Mouse (Mus musculus) midbrain, embryonic 11.5 days (tissue): ENCODE results near the gene Dnajc11. TPM values are rescaled to one million over a fixed set of nuclear protein-coding genes. Genes with fewer than 3 reads are reported as not detected.
A peak's percentile ranks its signal among the peaks of the same experiment; 100 is the strongest.

Source experiments
- ATAC-seq: fragments of 200-750 bp; cut with Nextera tagmentation; 2 replicates; pipeline ENCODE4 v1.8.0; 2017; ENCODE audit warnings: moderate TSS enrichment, moderate library complexity; ENCODE audit not compliant: low FRiP score
- DNase-seq: peaks from one replicate; pipeline ENCODE4 v3.0.0; 2015; ENCODE audit warnings: low spot score; ENCODE audit errors: missing footprints
- H3K27ac ChIP-seq: fragments of 300-500 bp; sonication (generic); 2 replicates; pipeline ENCODE4 v1.5.1; 2014; ENCODE audit warnings: low read depth, low read length
- H3K27me3 ChIP-seq: fragments of 300-500 bp; sonication (generic); 2 replicates; pipeline ENCODE4 v1.6.1; 2014; ENCODE audit warnings: mild to moderate bottlenecking, low read length, moderate library complexity, mixed read lengths; ENCODE audit not compliant: control insufficient read depth, insufficient read depth
- H3K36me3 ChIP-seq: fragments of 300-500 bp; sonication (generic); 2 replicates; pipeline ENCODE4 v1.6.1; 2014; ENCODE audit warnings: mild to moderate bottlenecking, low read length, moderate library complexity, mixed read lengths; ENCODE audit not compliant: control insufficient read depth, insufficient read depth
- H3K4me1 ChIP-seq: fragments of 300-500 bp; sonication (generic); 2 replicates; pipeline ENCODE4 v1.6.1; 2014; ENCODE audit warnings: low read length; ENCODE audit not compliant: control insufficient read depth, insufficient read depth
- H3K4me2 ChIP-seq: fragments of 300-500 bp; sonication (generic); 2 replicates; pipeline ENCODE4 v1.6.1; 2014; ENCODE audit warnings: mild to moderate bottlenecking, moderate library complexity
- H3K4me3 ChIP-seq: fragments of 300-500 bp; sonication (generic); 2 replicates; pipeline ENCODE4 v1.5.1; 2014; ENCODE audit warnings: low read depth, low read length
- H3K9ac ChIP-seq: fragments of 300-500 bp; sonication (generic); 2 replicates; pipeline ENCODE4 v1.6.1; 2014; ENCODE audit warnings: low read length
- H3K9me3 ChIP-seq: fragments of 300-500 bp; sonication (generic); 2 replicates; pipeline ENCODE4 v1.6.1; 2016; ENCODE audit warnings: low read length; ENCODE audit not compliant: control insufficient read depth
- WGBS: fragments of 180-500 bp; shearing (Covaris S2); extraction: QIAGEN DNeasy Blood & Tissue Kit; methylation state at CpG from one replicate; pipeline ENCODE4 v1.1.7; 2014; 5-methylcytosine and 5-hydroxymethylcytosine counted together
- polyA plus RNA-seq: library from polyadenylated mRNA; unstranded; fragments of >200 nt; fragmentation: Nextera tagmentation; extraction: Ambion mirVana; gene quantifications from 2 replicates; pipeline ENCODE4 v1.2.1, GENCODE M21; 2014

Gene Dnajc11
- polyA plus RNA-seq, 1 experiment from 2014 or later, result 86.8 TPM

DNA sequence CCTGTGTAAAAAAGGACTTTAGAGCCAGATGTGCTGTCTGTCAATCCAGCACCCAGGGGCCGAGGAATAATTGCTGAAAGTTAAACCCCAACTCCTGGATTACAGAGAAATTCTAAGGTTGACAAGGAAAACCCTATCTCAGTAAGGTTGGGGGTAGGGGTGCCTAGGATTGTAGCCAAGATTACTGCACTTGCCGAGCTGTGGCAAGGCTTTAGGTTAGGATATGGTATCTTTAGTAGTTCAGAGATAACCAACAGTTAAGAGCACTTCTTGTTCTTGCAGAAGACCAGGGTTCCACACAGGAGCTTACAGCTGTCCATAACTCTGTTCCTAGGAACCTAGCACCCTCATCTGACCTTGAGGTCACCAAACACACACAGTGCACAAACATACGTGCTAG, 64.2 kb downstream of the Dnajc11 start:
- H3K4me2 ChIP-seq, result no peak overlapping the region; the same call in 1 of the 2 replicates
- no peaks in the 10 kb centered on the region for H3K9me3 ChIP-seq
- no peak for DNase-seq
- no peak overlapping the region for H3K9ac ChIP-seq
- no peak overlapping the region for H3K4me3 ChIP-seq
- H3K27ac ChIP-seq, result no peak overlapping the region
- peaks cover 11% of the 10 kb centered on the region; the same call in 1 of the 2 replicates for H3K4me1 ChIP-seq
- WGBS, result 83% methylated on average over 3 of the region's 3 CpGs
- no peak for ATAC-seq
- no peaks in the 10 kb centered on the region for H3K36me3 ChIP-seq
- H3K27me3 ChIP-seq, result no peaks in the 10 kb centered on the region

- Histone ChIP-seq H3K36me3 (no peaks in the 10 kb centered on the region), H3K27ac (no peak overlapping the region), H3K4me2 (no peak overlapping the region), H3K9ac (no peak overlapping the region), H3K9me3 (no peaks in the 10 kb centered on the region), H3K4me3 (no peak overlapping the region), H3K4me1 (peaks cover 5% of the 10 kb centered on the region; the same call in 1 of the 2 replicates), H3K27me3 (no peaks in the 10 kb centered on the region)
- WGBS, result 77% methylated on average over 3 of the region's 3 CpGs
- no peak for ATAC-seq
- peak; percentile 65 for DNase-seq
These were observed 66.0 kb downstream of the Dnajc11 start for GRCm38 (mm10) chr4:151999481-151999880.

DNA sequence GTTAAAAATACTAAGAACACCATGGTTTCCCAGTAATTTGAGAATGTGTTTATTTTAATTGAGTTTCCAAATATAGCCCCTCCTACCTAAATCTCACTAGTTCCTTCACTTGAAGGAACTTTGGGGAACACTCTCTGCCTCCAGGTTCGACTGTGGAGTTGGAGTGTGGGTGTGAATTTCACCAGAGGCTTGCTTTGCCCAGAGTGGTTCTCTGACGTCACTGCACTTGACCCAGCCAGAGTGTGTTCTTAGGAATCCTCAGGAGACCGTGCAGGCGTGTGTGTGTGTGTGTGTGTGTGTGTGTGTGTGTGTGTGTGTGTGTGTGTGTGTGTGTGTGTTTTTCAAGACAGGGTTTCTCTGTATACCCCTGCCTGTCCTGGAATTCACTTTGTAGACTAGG, 67.4 kb downstream of the Dnajc11 start:
- H3K4me1 ChIP-seq, result peaks cover 5% of the 10 kb centered on the region; the same call in 1 of the 2 replicates
- no peak overlapping the region for H3K9ac ChIP-seq
- WGBS, result 57% methylated on average over 4 of the region's 4 CpGs
- no peaks in the 10 kb centered on the region for H3K27me3 ChIP-seq
- H3K36me3 ChIP-seq, result no peaks in the 10 kb centered on the region
- H3K9me3 ChIP-seq, result no peaks in the 10 kb centered on the region
- no peak overlapping the region for H3K4me2 ChIP-seq
- DNase-seq (peak; percentile 44), ATAC-seq (no peak)
- H3K4me3 ChIP-seq, result no peak overlapping the region
- H3K27ac ChIP-seq, result no peak overlapping the region

- Histone ChIP-seq H3K27me3 (no peaks in the 10 kb centered on the region), H3K9ac (no peak overlapping the region), H3K4me3 (no peak overlapping the region), H3K27ac (no peak overlapping the region), H3K36me3 (no peaks in the 10 kb centered on the region), H3K4me2 (no peak overlapping the region), H3K4me1 (peaks cover 5% of the 10 kb centered on the region; the same call in 1 of the 2 replicates), H3K9me3 (no peaks in the 10 kb centered on the region)
- 62% methylated on average over 4 of the region's 4 CpGs for WGBS
- no peak for ATAC-seq
- peak; percentile 49 for DNase-seq
These were observed 67.8 kb downstream of the Dnajc11 start for GRCm38 (mm10) chr4:152001335-152001734.

GRCm38 (mm10) chr4:152002063-152002462, 68.6 kb downstream of the Dnajc11 start:
- Histone ChIP-seq H3K4me1 (peaks cover 4% of the 10 kb centered on the region; the same call in 1 of the 2 replicates), H3K9ac (no peak overlapping the region), H3K36me3 (no peaks in the 10 kb centered on the region), H3K27ac (no peak overlapping the region), H3K4me2 (no peak overlapping the region), H3K4me3 (no peak overlapping the region), H3K9me3 (no peaks in the 10 kb centered on the region), H3K27me3 (peaks cover 2% of the 10 kb centered on the region; the same call in 1 of the 2 replicates)
- 93% methylated on average over 3 of the region's 3 CpGs for WGBS
- ATAC-seq (no peak), DNase-seq (peak; percentile 81)

DNA sequence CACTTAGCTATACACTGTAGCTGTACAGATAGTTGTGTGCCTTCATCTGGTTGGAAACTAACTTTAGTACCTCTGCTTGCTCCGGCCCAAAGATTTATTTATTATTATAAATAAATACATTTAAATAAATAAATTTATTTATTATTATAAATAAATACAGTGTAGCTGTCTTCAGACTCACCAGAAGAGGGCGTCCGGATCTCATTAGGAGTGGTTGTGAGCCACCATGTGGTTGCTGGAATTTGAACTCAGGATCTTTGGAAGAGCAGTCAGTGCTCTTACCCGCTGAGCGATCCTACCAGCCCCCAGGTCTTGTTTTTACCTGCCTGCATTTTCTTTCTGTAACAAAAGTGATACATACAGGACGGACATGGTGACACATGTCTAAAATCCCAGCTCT, 72.6 kb downstream of the Dnajc11 start:
- Histone ChIP-seq H3K9me3 (no peaks in the 10 kb centered on the region), H3K4me3 (no peak overlapping the region), H3K27me3 (peaks cover 19% of the 10 kb centered on the region), H3K27ac (no peak overlapping the region), H3K4me1 (peaks cover 26% of the 10 kb centered on the region), H3K4me2 (no peak overlapping the region), H3K9ac (no peak overlapping the region), H3K36me3 (no peaks in the 10 kb centered on the region)
- 77% methylated on average over 6 of the region's 6 CpGs for WGBS
- DNase-seq (peak; percentile 61), ATAC-seq (no peak)

- no peak for ATAC-seq
- WGBS, result 14% methylated on average over 3 of the region's 3 CpGs
- H3K4me1 ChIP-seq, result peaks cover 26% of the 10 kb centered on the region
- H3K27me3 ChIP-seq, result peaks cover 19% of the 10 kb centered on the region
- H3K36me3 ChIP-seq, result no peaks in the 10 kb centered on the region
- DNase-seq, result peak; percentile 73
- H3K9me3 ChIP-seq, result no peaks in the 10 kb centered on the region
- H3K4me3 ChIP-seq, result no peak overlapping the region
- no peak overlapping the region for H3K27ac ChIP-seq
- no peak overlapping the region for H3K9ac ChIP-seq
- no peak overlapping the region for H3K4me2 ChIP-seq
These were observed 73.3 kb downstream of the Dnajc11 start for GRCm38 (mm10) chr4:152006812-152007211.

DNA sequence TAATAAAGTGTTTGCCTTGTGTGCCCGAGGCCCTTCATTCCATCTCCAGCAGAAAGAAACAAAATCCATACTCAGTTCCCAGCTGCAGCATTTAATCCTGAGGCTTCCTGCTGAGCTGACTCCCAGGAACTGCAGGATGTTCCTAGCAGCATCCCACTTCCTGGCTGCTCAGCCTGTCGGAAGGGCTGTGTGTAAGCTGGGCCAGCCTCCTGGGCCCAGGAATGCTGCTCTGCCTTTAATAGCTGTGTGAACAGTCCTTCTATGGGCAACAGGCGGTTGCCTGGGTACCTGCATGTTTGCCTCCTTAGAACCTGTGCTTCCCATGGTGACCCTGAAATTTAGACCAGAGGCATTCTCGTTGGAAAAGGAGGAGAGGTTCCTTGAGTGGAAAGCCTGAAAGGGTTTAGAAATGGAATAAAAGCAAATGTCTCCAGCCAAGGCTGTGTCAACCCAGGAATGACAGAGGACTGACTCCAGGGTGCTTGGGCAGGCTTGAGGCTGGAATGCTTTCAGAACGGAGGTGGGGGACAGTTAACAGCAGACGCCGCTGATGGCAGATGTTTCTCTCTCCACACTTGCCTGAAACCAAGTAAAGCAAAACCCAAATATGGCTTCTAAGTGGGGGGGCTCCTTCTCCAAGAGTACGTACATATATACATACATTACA, 74.1 kb downstream of the Dnajc11 start:
- Histone ChIP-seq H3K4me1 (peaks cover 26% of the 10 kb centered on the region), H3K4me3 (peak overlapping the region; percentile 72; the same call in 1 of the 2 replicates), H3K9me3 (no peaks in the 10 kb centered on the region), H3K9ac (no peak overlapping the region), H3K27me3 (peaks cover 19% of the 10 kb centered on the region), H3K27ac (no peak overlapping the region), H3K36me3 (no peaks in the 10 kb centered on the region), H3K4me2 (peak overlapping the region; percentile 98)
- ATAC-seq (no peak), DNase-seq (peak; percentile 84)
- 7% methylated on average over 8 of the region's 8 CpGs for WGBS

DNA sequence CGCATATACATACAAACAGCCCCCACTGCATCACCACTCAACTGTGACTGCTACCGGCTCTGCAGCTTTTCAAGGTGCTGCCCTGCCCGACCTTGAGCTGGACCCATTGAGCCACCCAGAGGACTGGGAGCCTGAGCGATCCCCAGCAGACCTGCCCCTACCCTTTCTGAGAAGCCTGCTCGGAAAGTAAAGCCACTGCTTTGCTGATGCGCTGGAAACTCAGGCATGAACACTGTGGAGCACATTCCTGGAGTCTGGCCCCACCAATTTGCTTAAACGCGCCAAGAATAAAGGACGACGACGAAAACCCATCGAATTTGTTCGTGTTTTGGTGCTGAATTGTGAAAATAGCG, 74.6 kb downstream of the Dnajc11 start:
- Histone ChIP-seq H3K36me3 (no peaks in the 10 kb centered on the region), H3K4me3 (peak overlapping the region; percentile 72), H3K4me2 (peak overlapping the region; percentile 98), H3K9ac (peak overlapping the region; percentile 66), H3K27me3 (peaks cover 19% of the 10 kb centered on the region), H3K9me3 (no peaks in the 10 kb centered on the region), H3K27ac (no peak overlapping the region), H3K4me1 (peaks cover 26% of the 10 kb centered on the region)
- no peak for DNase-seq
- ATAC-seq, result no peak
- WGBS, result 1% methylated on average over 14 of the region's 14 CpGs
